Mouse (Mus musculus) E14TG2a.4 (cell line): ENCODE measurements around the gene Platr17.
"Not testable (repeated sequence)": the region's sequence is repeated elsewhere in the genome, so short reads cannot be mapped to it uniquely, and the experiment has no call there.

ENCODE experiments used
- H3K27me3 ChIP-seq: 2 replicates; pipeline ENCODE4 v1.6.1; 2014; ENCODE audit warnings: low read length, control low read depth; ENCODE audit not compliant: insufficient read depth
- H3K36me3 ChIP-seq: 2 replicates; pipeline ENCODE4 v1.6.1; 2014; ENCODE audit warnings: low read length, control low read depth; ENCODE audit not compliant: insufficient read depth
- H3K4me1 ChIP-seq: replicated peaks from 2 replicates; pipeline ENCODE4 v1.6.1; 2014; ENCODE audit warnings: low read depth, low read length, control low read depth
- H3K4me3 ChIP-seq: replicated peaks from 2 replicates; pipeline ENCODE4 v1.5.1; 2014; ENCODE audit warnings: mild to moderate bottlenecking, low read length
- H3K9me3 ChIP-seq: 2 replicates; pipeline ENCODE4 v1.6.1; 2014; ENCODE audit warnings: low read length, control low read depth
- CTCF ChIP-seq: conservative IDR thresholded peaks from 2 replicates; pipeline ENCODE4 v1.5.1; 2014; ENCODE audit warnings: low read length
- NANOG ChIP-seq: IDR thresholded peaks from 2 replicates; pipeline ENCODE4 v1.6.1; 2014; ENCODE audit warnings: borderline replicate concordance, low read length, mixed read lengths
- POU5F1 ChIP-seq: IDR thresholded peaks from 2 replicates; pipeline ENCODE4 v1.6.1; 2014; ENCODE audit warnings: low read length, borderline replicate concordance

Gene Platr17

GRCm38 (mm10) chr17:33900989-33901314 is 4.0 kb upstream of the Platr17 start:
- Histone ChIP-seq H3K4me3 (no peak overlapping the region), H3K9me3 (no peaks in the 10 kb centered on the region), H3K27me3 (no peaks in the 10 kb centered on the region), H3K36me3 (peaks cover 1% of the 10 kb centered on the region; the same call in 1 of the 2 replicates), H3K4me1 (peaks cover 78% of the 10 kb centered on the region)
- no peak for TF ChIP-seq NANOG
- TF ChIP-seq POU5F1 = no peak
- TF ChIP-seq CTCF = no peak

- no peaks in the 10 kb centered on the region for H3K27me3 ChIP-seq
- peaks cover 78% of the 10 kb centered on the region for H3K4me1 ChIP-seq
- H3K36me3 ChIP-seq = peaks cover 3% of the 10 kb centered on the region
- H3K4me3 ChIP-seq = peak overlapping the region; percentile 32; the same call in 1 of the 2 replicates
- TF ChIP-seq NANOG (no peak), CTCF (no peak), POU5F1 (no peak)
- H3K9me3 ChIP-seq = no peaks in the 10 kb centered on the region
Measured at GRCm38 (mm10) chr17:33901653-33902052, 3.3 kb upstream of the Platr17 start.

GRCm38 (mm10) chr17:33902079-33902478 is 2.9 kb upstream of the Platr17 start:
- Histone ChIP-seq H3K4me1 (peaks cover 79% of the 10 kb centered on the region), H3K36me3 (peaks cover 5% of the 10 kb centered on the region), H3K9me3 (no peaks in the 10 kb centered on the region), H3K4me3 (peak overlapping the region; percentile 32; the same call in 1 of the 2 replicates), H3K27me3 (no peaks in the 10 kb centered on the region)
- TF ChIP-seq POU5F1 = no peak
- TF ChIP-seq CTCF = no peak
- no peak for TF ChIP-seq NANOG

- no peaks in the 10 kb centered on the region for H3K27me3 ChIP-seq
- TF ChIP-seq NANOG (no peak), CTCF (no peak), POU5F1 (no peak)
- H3K4me1 ChIP-seq = peaks cover 80% of the 10 kb centered on the region
- peaks cover 5% of the 10 kb centered on the region for H3K36me3 ChIP-seq
- no peaks in the 10 kb centered on the region for H3K9me3 ChIP-seq
- H3K4me3 ChIP-seq = peak overlapping the region; percentile 61
Measured at GRCm38 (mm10) chr17:33902491-33902890, 2.4 kb upstream of the Platr17 start.

- Histone ChIP-seq H3K4me3 (peak overlapping the region; percentile 61), H3K4me1 (peaks cover 69% of the 10 kb centered on the region)
- not testable (repeated sequence) for H3K36me3 ChIP-seq, H3K27me3 ChIP-seq, H3K9me3 ChIP-seq
Measured at GRCm38 (mm10) chr17:33903911-33904651, 854 bp upstream of the Platr17 start.

- Histone ChIP-seq H3K4me1 (peaks cover 60% of the 10 kb centered on the region), H3K9me3 (no peaks in the 10 kb centered on the region), H3K27me3 (no peaks in the 10 kb centered on the region), H3K4me3 (peak overlapping the region; percentile 98), H3K36me3 (peaks cover 38% of the 10 kb centered on the region)
- TF ChIP-seq NANOG (no peak), CTCF (no peak), POU5F1 (no peak)
Measured at GRCm38 (mm10) chr17:33908331-33909076, 3.6 kb downstream of the Platr17 start.

GRCm38 (mm10) chr17:33909077-33909868 is 4.3 kb downstream of the Platr17 start, which contains the start of gene Daxx:
Gene Daxx, plus strand, starts transcription at chr17:33909414.
- Histone ChIP-seq H3K9me3 (no peaks in the 10 kb centered on the region), H3K36me3 (peaks cover 45% of the 10 kb centered on the region), H3K27me3 (no peaks in the 10 kb centered on the region), H3K4me3 (peak within 1 kb of the TSS; percentile 98), H3K4me1 (peaks cover 60% of the 10 kb centered on the region)
- TF ChIP-seq POU5F1 (no peak), NANOG (no peak), CTCF (no peak)

GRCm38 (mm10) chr17:33909869-33910250 is 4.9 kb downstream of the Platr17 start:
- Histone ChIP-seq H3K4me1 (peaks cover 66% of the 10 kb centered on the region), H3K9me3 (no peaks in the 10 kb centered on the region), H3K27me3 (no peaks in the 10 kb centered on the region), H3K36me3 (peaks cover 51% of the 10 kb centered on the region), H3K4me3 (peak overlapping the region; percentile 98)
- TF ChIP-seq POU5F1 (no peak), NANOG (no peak), CTCF (no peak)
